Mouse (Mus musculus) olfactory bulb, adult 2 months (tissue): ENCODE measurements around the gene 4931409K22Rik.
A peak's percentile ranks its signal among the peaks of the same experiment; 100 is the strongest.

ENCODE experiments used
- CTCF ChIP-seq: fragments of 200-500 bp; IDR thresholded peaks from 2 replicates; pipeline ENCODE4 v1.5.1; 2012; ENCODE audit warnings: low read depth, mild to moderate bottlenecking, low read length, moderate library complexity; ENCODE audit not compliant: insufficient read depth
- POLR2A ChIP-seq: fragments of 200-500 bp; IDR thresholded peaks from 2 replicates; pipeline ENCODE4 v1.6.1; 2012; ENCODE audit warnings: mild to moderate bottlenecking, low read depth, low read length, moderate library complexity; ENCODE audit not compliant: insufficient read depth

DNA sequence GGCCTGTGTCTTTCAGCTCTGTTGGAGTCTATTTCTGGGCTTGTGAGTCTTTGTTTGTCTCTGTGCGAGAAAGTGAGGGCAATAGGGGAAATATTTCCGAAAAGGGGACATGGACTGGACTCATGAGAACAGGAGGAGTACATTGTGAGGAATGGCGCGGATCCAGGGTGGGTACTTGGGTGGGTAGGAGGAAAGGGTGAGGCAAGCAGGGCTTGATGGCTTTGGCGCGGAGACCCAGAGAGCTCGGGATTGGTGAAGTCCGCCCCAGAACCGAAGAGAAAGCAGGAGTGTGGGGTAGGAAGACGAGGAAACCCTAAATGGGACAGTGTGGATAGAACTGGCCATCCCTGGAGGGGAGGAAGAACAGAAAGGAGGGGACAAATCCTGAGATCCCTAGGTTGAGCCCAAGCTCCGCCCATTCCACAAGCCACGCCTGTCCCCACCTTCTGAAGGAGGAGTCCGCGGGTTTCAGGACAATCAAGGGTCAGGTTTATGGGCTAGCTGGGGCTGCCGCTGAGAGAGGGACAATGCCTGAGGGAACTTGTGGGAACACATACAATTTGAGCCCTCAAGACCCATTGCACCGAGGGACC lies 46.2 kb upstream of the 4931409K22Rik start:
- no peak for TF ChIP-seq CTCF
- TF ChIP-seq POLR2A = peak; percentile 34; the same call in 1 of the 2 replicates
